ENCODE assay signal across 9 mouse cellular contexts in genomic region chr3:118562311-118562671, GRCm38 (mm10). TPM values are rescaled to one million over a fixed set of nuclear protein-coding genes. Genes with fewer than 3 reads are reported as not detected.
DNase-seq lines count a peak whose midpoint lies in the region; ATAC-seq and TF ChIP-seq lines count a peak whose summit lies in the region.
"Had no signal": no experiment of that assay in that cellular context is flagged by ENCODE, and none has a peak within 500 bp of the region (broad histone marks: within the 10 kb centered on the region; RNA-seq: fewer than 3 reads in every experiment).

No protein-coding gene starts in this region.

- H3K4me3 ChIP-seq in heart, adult 2 months, result peak overlapping the region; percentile 49
- peak overlapping the region; percentile 85 for H3K4me3 ChIP-seq in heart, embryonic 15.5 days
- peak overlapping the region; percentile 56 for H3K4me3 ChIP-seq in liver, embryonic 15.5 days (replicated peaks)
- peak overlapping the region; percentile 80 for H3K4me3 ChIP-seq in stomach, embryonic 16.5 days (replicated peaks; ENCODE audit: low read length)

- no peak for TF ChIP-seq CTCF in heart, adult 2 months (IDR thresholded peaks at IDR 0.05)

- H3K4me2 ChIP-seq in heart, embryonic 15.5 days, result peak overlapping the region; percentile 94
- H3K4me2 ChIP-seq in liver, embryonic 15.5 days, result peak overlapping the region; percentile 47
- H3K4me2 ChIP-seq in stomach, embryonic 16.5 days (ENCODE audit: low read depth, low read length), result peak overlapping the region; percentile 83

- WGBS in heart, adult 2 months, result under 1% methylated on average over 18 of the region's 18 CpGs
- under 1% methylated on average over 18 of the region's 18 CpGs for WGBS in heart, embryonic 15.5 days
- WGBS in liver, embryonic 15.5 days (ENCODE audit: insufficient replicate concordance), result under 1% methylated on average over 18 of the region's 18 CpGs
- under 1% methylated on average over 18 of the region's 18 CpGs for WGBS in stomach, embryonic 16.5 days

- peak in 1 of 2 experiments; percentile 13 for DNase-seq in heart, adult 2 months
- DNase-seq in heart, adult 11 months, result no peak
- peak; percentile 5 for DNase-seq in WW6 (ENCODE audit: low read depth, low spot score)
- DNase-seq in frontal cortex, postnatal 10 days (ENCODE audit: low spot score in 2 of 2), result no peak
- DNase-seq in adrenal gland, adult (ENCODE audit: inconsistent age in 2 of 2, low spot score in 1 of 2), result no peak

- TF ChIP-seq EP300 in heart, adult 2 months (IDR thresholded peaks at IDR 0.05; ENCODE audit: insufficient read depth, low read depth, low read length), result no peak

- TF ChIP-seq POLR2A in heart, adult 2 months (IDR thresholded peaks at IDR 0.05; ENCODE audit: insufficient read depth, low read depth, low read length), result 0 out of 2 replicates have a peak, but pooled peaks have one; percentile 4

- peak; percentile 74 for ATAC-seq in heart, embryonic 15.5 days (replicated peaks; ENCODE audit: insufficient number of reproducible peaks, insufficient read depth, low FRiP score, low read depth)
- ATAC-seq in liver, embryonic 15.5 days (ENCODE audit: insufficient read depth), result peak; percentile 62
- peak; percentile 77 for ATAC-seq in stomach, embryonic 16.5 days (ENCODE audit: insufficient read depth, low FRiP score)

- H3K27ac ChIP-seq in heart, adult 2 months, result no peak overlapping the region
- no peak overlapping the region for H3K27ac ChIP-seq in heart, embryonic 15.5 days
- 0 out of 2 replicates have a peak overlapping the region, but pooled peaks have one; percentile 45 for H3K27ac ChIP-seq in liver, embryonic 15.5 days (replicated peaks)
- H3K27ac ChIP-seq in stomach, embryonic 16.5 days (ENCODE audit: low read length), result peak overlapping the region; percentile 23; the same call in 1 of the 2 replicates

- H3K79me2 ChIP-seq in heart, adult 2 months (replicated peaks; ENCODE audit: control insufficient read depth, insufficient read depth, low read length), result no peaks in the 10 kb centered on the region

- H3K4me1 ChIP-seq in heart, adult 2 months (ENCODE audit: control insufficient read depth, insufficient read depth, low read length), result no peaks in the 10 kb centered on the region
- H3K4me1 ChIP-seq in heart, embryonic 15.5 days (replicated peaks), result no peaks in the 10 kb centered on the region
- H3K4me1 ChIP-seq in liver, embryonic 15.5 days (replicated peaks), result no peaks in the 10 kb centered on the region
- no peaks in the 10 kb centered on the region; the same call in 1 of the 2 replicates for H3K4me1 ChIP-seq in stomach, embryonic 16.5 days (ENCODE audit: control insufficient read depth, insufficient read depth, low read length)

- no peaks in the 10 kb centered on the region for H3K36me3 ChIP-seq in heart, adult 2 months (ENCODE audit: control insufficient read depth, insufficient read depth, low read length)
- H3K36me3 ChIP-seq in heart, embryonic 15.5 days, result no peaks in the 10 kb centered on the region
- no peaks in the 10 kb centered on the region for H3K36me3 ChIP-seq in liver, embryonic 15.5 days (replicated peaks)
- H3K36me3 ChIP-seq in stomach, embryonic 16.5 days (ENCODE audit: control insufficient read depth, insufficient read depth, low read length), result no peaks in the 10 kb centered on the region

- intact Hi-C loops in heart, adult 2 months (cut with DNase I), result no loop called here

- H3K9me3 ChIP-seq in heart, embryonic 15.5 days (replicated peaks), result no peaks in the 10 kb centered on the region
- H3K9me3 ChIP-seq in liver, embryonic 15.5 days (replicated peaks), result no peaks in the 10 kb centered on the region
- no peaks in the 10 kb centered on the region for H3K9me3 ChIP-seq in stomach, embryonic 16.5 days (replicated peaks; ENCODE audit: control insufficient read depth, low read length)

- peak overlapping the region; percentile 59 for H3K9ac ChIP-seq in heart, adult 2 months (ENCODE audit: low read depth, low read length)
- H3K9ac ChIP-seq in heart, embryonic 15.5 days, result peak overlapping the region; percentile 56
- peak overlapping the region; percentile 35; the same call in 1 of the 2 replicates for H3K9ac ChIP-seq in liver, embryonic 15.5 days
- H3K9ac ChIP-seq in stomach, embryonic 16.5 days (ENCODE audit: low read length), result peak overlapping the region; percentile 75

- H3K27me3 ChIP-seq in heart, adult 2 months (ENCODE audit: control insufficient read depth, insufficient read depth, low read length), result no peaks in the 10 kb centered on the region
- H3K27me3 ChIP-seq in heart, embryonic 15.5 days, result no peaks in the 10 kb centered on the region
- no peaks in the 10 kb centered on the region for H3K27me3 ChIP-seq in liver, embryonic 15.5 days
- H3K27me3 ChIP-seq in stomach, embryonic 16.5 days (ENCODE audit: control insufficient read depth, insufficient read depth, low read length), result no peaks in the 10 kb centered on the region

RNA-seq across cellular contexts. Expression of gene Dpyd, which starts 0.4 kb away (rescaled TPM):
- 1 to 10 TPM; 4.3 to 4.5 TPM for total RNA-seq in heart, adult 2 months (2021)
- 2.0 and 3.3 TPM in 2 replicates for polyA plus RNA-seq in heart, adult 2 months (2012; rRNA removed)
- polyA plus RNA-seq in heart, embryonic 15.5 days (2015; fragmentation: Nextera tagmentation; extraction: Ambion mirVana), result 2.8 and 2.9 TPM in 2 replicates
- polyA plus RNA-seq in liver, embryonic 15.5 days (2015; fragmentation: Nextera tagmentation; extraction: Ambion mirVana), result 6.3 and 6.9 TPM in 2 replicates
- 15.3 and 18.0 TPM in 2 replicates for polyA plus RNA-seq in stomach, embryonic 16.5 days (2015; fragmentation: Nextera tagmentation; extraction: Ambion mirVana)
- total RNA-seq: MEL had no signal

Comparison
In these comparisons a context has a peak if more than half of its experiments do, and no peak if none do; other contexts are left out.
1. H3K27ac ChIP-seq: peak in liver, embryonic 15.5 days (single experiment) and stomach, embryonic 16.5 days (single experiment); none in heart, adult 2 months (single experiment) and heart, embryonic 15.5 days (single experiment).
2. Peak in every context shown above with its lines, with median percentiles within 50 percentile points of each other: H3K4me3 ChIP-seq, H3K9ac ChIP-seq, ATAC-seq and H3K4me2 ChIP-seq.